Mouse (Mus musculus) adrenal gland, adult 18-20 months (tissue): Measurements from ENCODE around the gene Pak7. TPM values are rescaled to one million over a fixed set of nuclear protein-coding genes. Genes with fewer than 3 reads are reported as not detected.

Experiments used
- DNase-seq, 2 experiments: peaks; one replicate each; pipeline ENCODE4 v3.0.0; 2021 to 2022; ENCODE audit warnings: low spot score in 2 of 2
- total RNA-seq, 2 experiments: library from RNA; stranded (reverse); gene quantifications; 1 replicate in 1 of 2; 2 replicates in 1 of 2; pipeline ENCODE4 v1.2.3; 2021

Gene Pak7
- total RNA-seq, 2 experiments from 2014 or later = not detected

DNA sequence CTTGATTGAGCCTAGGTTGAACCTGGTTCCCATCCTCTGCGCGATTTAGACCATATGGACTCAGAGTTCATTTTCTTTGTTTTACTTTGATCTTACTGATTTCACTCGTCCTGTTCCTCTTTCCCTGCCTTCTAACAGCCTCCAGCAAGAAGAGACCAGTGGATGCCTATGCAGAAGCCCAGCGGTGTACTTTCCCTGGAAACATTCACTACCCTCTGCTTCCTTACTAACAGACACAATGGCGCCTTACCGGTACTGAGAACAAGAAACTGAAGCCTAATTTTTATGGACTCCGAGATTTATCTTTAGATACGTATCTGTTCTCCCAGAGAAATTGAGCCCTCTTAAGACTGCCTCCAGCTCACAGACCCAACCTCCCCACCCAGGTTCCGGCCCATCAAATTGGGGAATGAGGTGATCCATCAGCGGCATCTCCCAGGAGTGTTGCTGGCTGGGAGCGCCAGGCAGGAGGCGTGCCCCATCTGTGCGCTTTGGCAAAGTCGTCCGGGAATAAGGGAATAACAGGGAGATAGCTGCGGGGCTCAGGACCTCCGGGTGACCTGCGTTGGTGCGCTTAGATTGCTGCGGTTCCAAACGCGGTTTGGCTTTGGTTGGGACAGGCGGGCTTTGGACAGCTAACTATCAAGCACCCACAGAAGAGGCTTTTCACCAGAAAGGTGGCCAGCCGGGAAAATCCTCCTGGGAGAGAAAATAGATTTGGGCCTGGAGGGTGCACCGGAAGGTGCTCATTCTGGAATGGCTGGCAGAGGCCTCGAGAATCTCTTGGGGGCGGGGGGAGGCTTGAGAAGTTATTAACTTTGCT is 336.8 kb downstream of the Pak7 start:
- DNase-seq = no peak

DNA sequence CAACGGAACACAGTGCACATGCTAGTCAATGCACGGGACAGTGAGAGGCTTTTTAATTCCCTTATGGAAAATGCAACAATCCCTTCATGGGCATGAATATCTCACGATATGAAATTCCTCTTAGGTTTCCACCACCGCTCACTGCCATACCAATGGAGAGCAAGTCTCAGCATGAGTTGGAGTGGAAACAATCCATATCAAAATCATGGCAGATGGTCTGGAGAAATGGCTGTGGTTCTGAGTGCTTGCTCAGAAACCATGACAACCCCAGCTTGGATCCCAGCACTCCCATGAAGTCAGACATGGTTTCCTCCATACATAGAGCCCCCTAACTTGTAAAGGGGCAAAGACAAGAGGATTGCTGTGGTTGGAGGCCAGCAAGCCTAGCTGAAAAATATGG is 339.3 kb downstream of the Pak7 start:
- no peak for DNase-seq

Other genes with a start within 250 kb of the Pak7 start
- 10 to 100 TPM in 1 of 2 experiments, 1 to 10 TPM in 1; 9.1 to 37.7 TPM for gene Ankef1, start 113.9 kb upstream of the Pak7 start, total RNA-seq